Mouse (Mus musculus) CH12.LX (cell line): ENCODE results near the gene Rps18. TPM values are rescaled to one million over a fixed set of nuclear protein-coding genes. Genes with fewer than 3 reads are reported as not detected.

Source experiments
- DNase-seq: peaks from one replicate; pipeline ENCODE4 v3.0.0-alpha.2; 2013; ENCODE audit errors: extremely low read depth
- H3K27ac ChIP-seq: 2 replicates; pipeline ENCODE4 v1.5.1; 2012; ENCODE audit warnings: low read depth, mild to moderate bottlenecking, control low read depth, moderate library complexity; ENCODE audit not compliant: insufficient read depth
- H3K27me3 ChIP-seq: replicated peaks from 2 replicates; pipeline ENCODE3; 2012; ENCODE audit warnings: inconsistent platforms
- H3K36me3 ChIP-seq, 2 experiments: replicated peaks in 1 of 2; 2 replicates each; pipeline versions ENCODE3 to v1.6.1; 2012; ENCODE audit warnings: inconsistent platforms in 1 of 2, low read length in 1 of 2, mild to moderate bottlenecking in 1 of 2, mixed read lengths in 1 of 2, moderate library complexity in 1 of 2; ENCODE audit not compliant: control insufficient read depth in 1 of 2, insufficient read depth in 1 of 2
- H3K4me1 ChIP-seq, 2 experiments: 2 replicates each; pipeline ENCODE4 v1.6.1; 2012; ENCODE audit warnings: inconsistent platforms in 1 of 2, moderate library complexity in 1 of 2; ENCODE audit not compliant: insufficient read depth in 2 of 2, control insufficient read depth in 1 of 2
- H3K4me2 ChIP-seq: 2 replicates; pipeline ENCODE4 v1.6.1; 2012; ENCODE audit warnings: low read depth, mild to moderate bottlenecking, control low read depth; ENCODE audit not compliant: poor library complexity, insufficient read depth, severe bottlenecking
- H3K4me3 ChIP-seq, 3 experiments: fragments of 150-350 bp in 1 of 3; sonication (generic) in 1 of 3; replicated peaks in 1 of 3; 2 replicates each; pipeline versions ENCODE3 to v1.5.1; 2011 to 2012; ENCODE audit warnings: low read depth in 2 of 3, low read length in 2 of 3, mild to moderate bottlenecking in 2 of 3, moderate library complexity in 2 of 3, control low read depth in 1 of 3, improper control_type of control experiment in 1 of 3, inconsistent platforms in 1 of 3, mixed read lengths in 1 of 3; ENCODE audit not compliant: poor library complexity in 1 of 3
- H3K79me2 ChIP-seq: replicated peaks from 2 replicates; pipeline ENCODE4 v1.6.1; 2012; ENCODE audit warnings: mild to moderate bottlenecking, moderate library complexity; ENCODE audit not compliant: control insufficient read depth, poor library complexity, insufficient read depth, severe bottlenecking; ENCODE audit errors: extremely low read depth
- H3K9ac ChIP-seq: 2 replicates; pipeline ENCODE4 v1.6.1; 2012; ENCODE audit warnings: low read depth, mild to moderate bottlenecking, control low read depth, moderate library complexity; ENCODE audit not compliant: insufficient read depth
- H3K9me3 ChIP-seq: replicated peaks from 2 replicates; pipeline ENCODE3; 2012; ENCODE audit warnings: low read length, inconsistent platforms, mixed read lengths
- BHLHE40 ChIP-seq: IDR thresholded peaks from 2 replicates; pipeline ENCODE4 v1.6.1; 2011; ENCODE audit warnings: mild to moderate bottlenecking, low read depth, low read length, improper control_type of control experiment
- CTCF ChIP-seq, 2 experiments: IDR thresholded peaks in 1 of 2; conservative IDR thresholded peaks in 1 of 2; 2 replicates each; pipeline ENCODE4 v1.5.1; 2011 to 2012; ENCODE audit warnings: low read depth in 2 of 2, low read length in 2 of 2, improper control_type of control experiment in 1 of 2, inconsistent platforms in 1 of 2, mild to moderate bottlenecking in 1 of 2, moderate library complexity in 1 of 2
- E2F4 ChIP-seq: IDR thresholded peaks from 2 replicates; pipeline ENCODE4 v1.6.1; 2011; ENCODE audit warnings: low read depth, low read length, improper control_type of control experiment; ENCODE audit not compliant: insufficient replicate concordance
- ELF1 ChIP-seq: IDR thresholded peaks from 2 replicates; pipeline ENCODE4 v1.6.1; 2014; ENCODE audit warnings: low read depth, mild to moderate bottlenecking, inconsistent platforms, low read length, improper control_type of control experiment
- JUND ChIP-seq: conservative IDR thresholded peaks from 2 replicates; pipeline ENCODE4 v1.6.1; 2011; ENCODE audit warnings: low read depth, low read length, improper control_type of control experiment
- KAT2A ChIP-seq: IDR thresholded peaks from 2 replicates; pipeline ENCODE4 v1.6.1; 2012; ENCODE audit warnings: low read length, improper control_type of control experiment, inconsistent platforms; ENCODE audit not compliant: insufficient replicate concordance
- MAZ ChIP-seq: IDR thresholded peaks from 2 replicates; pipeline ENCODE4 v1.6.1; 2012; ENCODE audit warnings: low read depth, mild to moderate bottlenecking, inconsistent platforms, low read length, improper control_type of control experiment, moderate library complexity
- MXI1 ChIP-seq: IDR thresholded peaks from 2 replicates; pipeline ENCODE4 v1.6.1; 2011; ENCODE audit warnings: mild to moderate bottlenecking, low read depth, low read length, improper control_type of control experiment
- MYC ChIP-seq: IDR thresholded peaks from 2 replicates; pipeline ENCODE4 v1.6.1; 2011; ENCODE audit warnings: low read depth, mild to moderate bottlenecking, improper control_type of control experiment, low read length
- NELFE ChIP-seq: IDR thresholded peaks from 2 replicates; pipeline ENCODE4 v1.6.1; 2011; ENCODE audit warnings: low read depth, low read length, improper control_type of control experiment
- POLR2AphosphoS2 ChIP-seq: IDR thresholded peaks from 2 replicates; pipeline ENCODE4 v1.6.1; 2011; ENCODE audit warnings: low read depth, low read length, improper control_type of control experiment
- RCOR1 ChIP-seq: conservative IDR thresholded peaks from 2 replicates; pipeline ENCODE4 v1.6.1; 2012; ENCODE audit warnings: low read depth, mild to moderate bottlenecking, inconsistent platforms, low read length, improper control_type of control experiment
- TBP ChIP-seq: conservative IDR thresholded peaks from 2 replicates; pipeline ENCODE4 v1.6.1; 2011; ENCODE audit warnings: low read depth, low read length, improper control_type of control experiment
- UBTF ChIP-seq: IDR thresholded peaks from 2 replicates; pipeline ENCODE4 v1.6.1; 2012; ENCODE audit warnings: low read depth, mild to moderate bottlenecking, inconsistent platforms, low read length, improper control_type of control experiment, moderate library complexity
- ZKSCAN1 ChIP-seq: IDR thresholded peaks from 2 replicates; pipeline ENCODE4 v1.6.1; 2012; ENCODE audit warnings: low read depth, inconsistent platforms, low read length, improper control_type of control experiment, borderline replicate concordance
- ZMIZ1 ChIP-seq: IDR thresholded peaks from 2 replicates; pipeline ENCODE4 v1.6.1; 2012; ENCODE audit warnings: low read depth, mild to moderate bottlenecking, inconsistent platforms, low read length, improper control_type of control experiment
- dilution Hi-C: fragments of 300-500 bp; cut with MboI; formaldehyde crosslinking; loops from 2 replicates; pipeline ENCODE4 v1.14.3; 2020; ENCODE audit warnings: low sequenced_read_pairs; ENCODE audit not compliant: extremely low pct_unique_long_range_greater_than_20kb, extremely low pct_ligation_motif_present
- in situ Hi-C: fragments of 300-500 bp; cut with MboI; formaldehyde crosslinking; loops from 3 replicates; pipeline ENCODE4 v1.14.3; 2019; ENCODE audit warnings: low sequenced_read_pairs, low pct_ligation_motif_present, low pct_unique_long_range_greater_than_20kb, mixed read lengths
- polyA plus RNA-seq: library from polyadenylated mRNA; unstranded; fragments of >175 nt; gene quantifications from 2 replicates; pipeline ENCODE4 v1.2.1, GENCODE M21; 2012; ENCODE audit warnings: low read depth; ENCODE audit not compliant: insufficient read length
- total RNA-seq, 2 experiments: library from RNA; depleted of rRNA; stranded (reverse); fragments of 300-350 nt in 1 of 2; fragments of >200 nt in 1 of 2; gene quantifications; 2 replicates each; pipeline ENCODE4 v1.2.3; 2012 to 2014

The Rps18 gene
- total and polyA plus RNA-seq, 3 experiments: 246 to 991 (median 302) TPM

GRCm38 (mm10) chr17:33980181-33981035 lies 24.6 kb upstream of the Rps18 start:
- no peak overlapping the region for H3K4me3 ChIP-seq
- peaks cover 6 to 20% of the 10 kb centered on the region in 2 experiments; a peak in 3 of 4 replicates for H3K4me1 ChIP-seq
- in situ Hi-C loops: loop anchor here (25.0 kb wide), 1 partner anchor 1482 kb away; the partner anchor contains the start of gene H2-Q10
- dilution Hi-C loops: no loop called here
- no peak for DNase-seq
- no peaks in the 10 kb centered on the region for H3K9me3 ChIP-seq
- no peaks in the 10 kb centered on the region for H3K79me2 ChIP-seq
- no peaks in the 10 kb centered on the region for H3K27me3 ChIP-seq
- peaks cover 0 to 1% of the 10 kb centered on the region in 2 experiments for H3K36me3 ChIP-seq
- no peak overlapping the region for H3K9ac ChIP-seq
- no peak for TF ChIP-seq MYC
- no peak for TF ChIP-seq ZKSCAN1
- no peak for TF ChIP-seq CTCF (conservative IDR thresholded peaks at IDR 0.05 in 1 of 2, IDR thresholded peaks at IDR 0.05 in 1 of 2; ENCODE audit: low read depth in 2 of 2, low read length in 2 of 2)
- TF ChIP-seq ZMIZ1: no peak
- no peak for TF ChIP-seq RCOR1
- TF ChIP-seq ELF1: no peak
- TF ChIP-seq MXI1: no peak
- no peak overlapping the region for H3K4me2 ChIP-seq
- no peak overlapping the region for H3K27ac ChIP-seq

DNA sequence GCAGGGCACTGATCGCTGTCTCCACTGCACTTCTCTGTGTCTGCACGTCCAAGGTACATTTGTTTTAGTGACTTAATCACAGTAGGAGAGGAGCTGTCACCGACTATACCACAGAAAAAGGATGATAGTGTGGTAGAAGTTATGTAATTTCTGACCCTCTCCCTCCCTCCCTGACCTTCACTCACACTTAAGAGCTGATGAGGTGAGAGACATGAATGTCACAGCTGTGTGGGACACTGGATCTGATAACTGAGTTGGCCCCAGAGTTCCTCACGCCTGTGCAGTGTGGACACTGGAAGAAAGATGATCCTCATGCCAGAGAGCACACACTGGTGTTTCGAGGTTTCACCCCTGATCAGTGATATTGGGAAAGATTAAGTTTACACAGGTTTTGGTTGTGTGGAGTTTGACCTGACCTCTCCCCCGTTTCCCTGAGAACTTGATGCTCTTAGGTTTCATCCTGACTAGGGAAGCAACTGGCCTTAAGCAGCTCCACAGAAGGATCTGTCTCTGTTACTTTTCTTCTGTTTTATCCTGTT lies 23.8 kb upstream of the Rps18 start:
- peaks cover 6 to 18% of the 10 kb centered on the region in 2 experiments; a peak in 3 of 4 replicates for H3K4me1 ChIP-seq
- DNase-seq: no peak
- no peak overlapping the region for H3K9ac ChIP-seq
- H3K9me3 ChIP-seq: no peaks in the 10 kb centered on the region
- no peaks in the 10 kb centered on the region for H3K79me2 ChIP-seq
- no peak overlapping the region for H3K27ac ChIP-seq
- no peaks in the 10 kb centered on the region for H3K27me3 ChIP-seq
- no peak for TF ChIP-seq KAT2A
- no peak for TF ChIP-seq TBP
- TF ChIP-seq POLR2AphosphoS2: no peak
- no peak for TF ChIP-seq ZMIZ1
- TF ChIP-seq MAZ: no peak
- no peak for TF ChIP-seq NELFE
- no peak for TF ChIP-seq JUND
- TF ChIP-seq UBTF: no peak
- TF ChIP-seq BHLHE40: no peak
- TF ChIP-seq E2F4: no peak
- no peak overlapping the region for H3K4me3 ChIP-seq
- H3K4me2 ChIP-seq: no peak overlapping the region
- dilution Hi-C loops (no loop called here), in situ Hi-C loops (loop anchor here (25.0 kb wide), 1 partner anchor 1483 kb away; the partner anchor contains the start of gene H2-Q10)
- peaks cover 0 to 7% of the 10 kb centered on the region in 2 experiments for H3K36me3 ChIP-seq
